Mouse (Mus musculus): ENCODE measurements at regions not wholly inside any gene's neighbourhood (a gene's known extent, or its start where the extent isn't known, plus 50 kb on each side); places are given as distances from the start of the nearest gene placed in this dataset.

- no peak for DNase-seq
These were observed 487.9 kb upstream of the Adam24 start for GRCm38 (mm10) chr8:40186715-40187583.

GRCm38 (mm10) chr8:40187584-40187934, 487.3 kb upstream of the Adam24 start:
- DNase-seq, result peak; percentile 6

- DNase-seq, result no peak
These were observed 482.6 kb upstream of the Adam24 start for GRCm38 (mm10) chr8:40192266-40192665.

GRCm38 (mm10) chr8:40193148-40193547, 481.7 kb upstream of the Adam24 start:
- no peak for DNase-seq

- DNase-seq, result no peak
These were observed 464.0 kb upstream of the Adam24 start for GRCm38 (mm10) chr8:40210871-40211270.

- DNase-seq, result no peak
These were observed 451.4 kb upstream of the Adam24 start for GRCm38 (mm10) chr8:40223521-40223920.

- no peak for DNase-seq
These were observed 447.6 kb upstream of the Adam24 start for GRCm38 (mm10) chr8:40227262-40227661.
